Mouse (Mus musculus) heart, postnatal 0 days (tissue): ENCODE data around the gene Gm11563.

Experiments used
- CTCF ChIP-seq: IDR thresholded peaks from 2 replicates; pipeline ENCODE4 v1.5.1; 2016; ENCODE audit warnings: antibody characterized with exemption, control low read depth, low read depth
- EP300 ChIP-seq: IDR thresholded peaks from 2 replicates; pipeline ENCODE4 v1.6.1; 2016; ENCODE audit warnings: antibody characterized with exemption, low read depth

DNA sequence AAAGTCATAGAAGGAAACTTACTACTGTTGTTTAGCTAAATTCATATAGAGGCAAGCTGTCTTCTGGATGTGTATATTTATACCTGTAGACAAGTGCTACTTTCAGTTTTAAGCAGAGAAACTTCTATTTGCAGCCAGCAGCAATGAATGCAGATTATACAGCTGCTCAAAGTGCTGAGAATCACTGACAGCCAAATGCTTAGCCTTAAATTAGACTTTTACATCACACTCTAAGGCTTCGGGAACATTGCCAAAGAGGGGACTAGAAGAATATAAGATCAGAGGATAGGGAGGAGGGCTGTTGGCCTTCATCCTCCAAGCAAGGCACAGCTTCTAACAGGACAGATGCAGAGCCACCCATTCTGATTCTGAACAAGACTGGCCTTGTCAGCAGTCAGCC, 21.7 kb downstream of the Gm11563 start:
- no peak for TF ChIP-seq CTCF
- no peak for TF ChIP-seq EP300
